Mouse (Mus musculus) kidney, postnatal 0 days (tissue): ENCODE measurements around the gene Mmp11. TPM values are rescaled to one million over a fixed set of nuclear protein-coding genes. Genes with fewer than 3 reads are reported as not detected.
"Not testable (repeated sequence)": the region's sequence is repeated elsewhere in the genome, so short reads cannot be mapped to it uniquely, and the experiment has no call there.

Experiments
- ATAC-seq: fragments of 200-750 bp; cut with Nextera tagmentation; replicated peaks from 2 replicates; pipeline ENCODE4 v1.8.0; 2017; ENCODE audit warnings: low read depth, moderate number of reproducible peaks, moderate TSS enrichment, moderate library complexity; ENCODE audit not compliant: low FRiP score
- DNase-seq: peaks from one replicate; pipeline ENCODE4 v3.0.0-alpha.2; 2016; ENCODE audit warnings: low spot score
- H3K27ac ChIP-seq: fragments of 300-500 bp; sonication (generic); 2 replicates; pipeline ENCODE4 v1.5.1; 2014; ENCODE audit warnings: mild to moderate bottlenecking
- H3K27me3 ChIP-seq: fragments of 300-500 bp; sonication (generic); 2 replicates; pipeline ENCODE4 v1.6.1; 2014; ENCODE audit warnings: low read length, mixed read lengths; ENCODE audit not compliant: insufficient read depth
- H3K36me3 ChIP-seq: fragments of 300-500 bp; sonication (generic); 2 replicates; pipeline ENCODE4 v1.6.1; 2014; ENCODE audit warnings: low read length, mixed read lengths; ENCODE audit not compliant: insufficient read depth
- H3K4me1 ChIP-seq: fragments of 300-500 bp; sonication (generic); replicated peaks from 2 replicates; pipeline ENCODE4 v1.6.1; 2014; ENCODE audit warnings: antibody characterized with exemption, low read length, mixed read lengths; ENCODE audit not compliant: insufficient read depth
- H3K4me2 ChIP-seq: fragments of 300-500 bp; sonication (generic); 2 replicates; pipeline ENCODE4 v1.6.1; 2014; ENCODE audit warnings: mild to moderate bottlenecking, low read length, moderate library complexity, mixed read lengths
- H3K4me3 ChIP-seq: fragments of 300-500 bp; sonication (generic); replicated peaks from 2 replicates; pipeline ENCODE4 v1.5.1; 2014; ENCODE audit warnings: low read depth, low read length
- H3K9ac ChIP-seq: fragments of 300-500 bp; sonication (generic); 2 replicates; pipeline ENCODE4 v1.6.1; 2014; ENCODE audit warnings: low read depth, low read length
- H3K9me3 ChIP-seq: fragments of 300-500 bp; sonication (generic); replicated peaks from 2 replicates; pipeline ENCODE4 v1.6.1; 2016; ENCODE audit warnings: low read length, inconsistent platforms, mixed read lengths
- CTCF ChIP-seq: IDR thresholded peaks from 2 replicates; pipeline ENCODE4 v1.5.1; 2016; ENCODE audit warnings: antibody characterized with exemption, low read depth, mild to moderate bottlenecking, moderate library complexity
- WGBS: fragments of 180-500 bp; shearing (Covaris S2); extraction: QIAGEN DNeasy Blood & Tissue Kit; methylation state at CpG from one replicate; pipeline ENCODE4 v1.1.7; 2014; 5-methylcytosine and 5-hydroxymethylcytosine counted together
- polyA plus RNA-seq: library from polyadenylated mRNA; unstranded; fragments of >200 nt; fragmentation: Nextera tagmentation; extraction: Ambion mirVana; gene quantifications from 2 replicates; pipeline ENCODE4 v1.2.1, GENCODE M21; 2015

The Mmp11 gene
- polyA plus RNA-seq, 1 experiment from 2014 or later, result 39.4 TPM

DNA sequence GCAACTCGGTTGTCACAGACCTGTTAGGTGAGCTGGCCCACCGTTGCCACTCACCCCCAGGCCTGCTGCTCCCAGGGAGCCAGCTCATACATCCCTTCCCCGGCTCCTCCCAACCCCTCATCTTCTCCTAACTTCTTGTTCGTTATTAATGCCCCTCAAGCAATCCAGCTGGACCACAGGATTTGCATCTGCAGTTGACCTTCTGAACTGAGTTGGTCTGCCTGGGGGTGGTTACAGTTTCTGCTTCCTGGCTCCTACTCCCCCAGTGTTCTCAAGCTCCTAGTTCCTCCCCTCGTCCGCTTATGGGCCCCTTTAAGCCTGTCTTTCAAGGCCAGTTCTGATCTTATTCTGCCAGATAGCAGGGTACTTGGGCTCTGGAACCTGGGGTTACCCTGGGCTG, 41.7 kb downstream of the Mmp11 start:
- ATAC-seq (no peak), DNase-seq (no peak)
- no peak overlapping the region for H3K9ac ChIP-seq
- no peaks in the 10 kb centered on the region for H3K27me3 ChIP-seq
- H3K27ac ChIP-seq, result no peak overlapping the region
- peaks cover 8% of the 10 kb centered on the region for H3K4me1 ChIP-seq
- H3K36me3 ChIP-seq, result peaks cover 24% of the 10 kb centered on the region
- H3K4me2 ChIP-seq, result no peak overlapping the region
- no peak for TF ChIP-seq CTCF
- no peaks in the 10 kb centered on the region for H3K9me3 ChIP-seq
- no peak overlapping the region for H3K4me3 ChIP-seq
- WGBS, result 56% methylated on average over 6 of the region's 6 CpGs

GRCm38 (mm10) chr10:75893089-75893750, 43.1 kb downstream of the Mmp11 start, which contains the start of gene Derl3:
Derl3 (plus strand) TSS chr10:75893413.
- ATAC-seq (peak; percentile 99), DNase-seq (peak; percentile 99)
- H3K4me2 ChIP-seq, result peak within 1 kb of the TSS; percentile 85
- H3K4me3 ChIP-seq, result peak within 1 kb of the TSS; percentile 34
- peaks cover 22% of the 10 kb centered on the region for H3K36me3 ChIP-seq
- peaks cover 13% of the 10 kb centered on the region for H3K4me1 ChIP-seq
- H3K9ac ChIP-seq, result peak within 1 kb of the TSS; percentile 46; the same call in 1 of the 2 replicates
- WGBS, result 2% methylated on average over 51 of the region's 51 CpGs
- H3K27me3 ChIP-seq, result no peaks in the 10 kb centered on the region
- H3K27ac ChIP-seq, result peak within 1 kb of the TSS; percentile 25; the same call in 1 of the 2 replicates
- TF ChIP-seq CTCF, result no peak
- no peaks in the 10 kb centered on the region for H3K9me3 ChIP-seq

DNA sequence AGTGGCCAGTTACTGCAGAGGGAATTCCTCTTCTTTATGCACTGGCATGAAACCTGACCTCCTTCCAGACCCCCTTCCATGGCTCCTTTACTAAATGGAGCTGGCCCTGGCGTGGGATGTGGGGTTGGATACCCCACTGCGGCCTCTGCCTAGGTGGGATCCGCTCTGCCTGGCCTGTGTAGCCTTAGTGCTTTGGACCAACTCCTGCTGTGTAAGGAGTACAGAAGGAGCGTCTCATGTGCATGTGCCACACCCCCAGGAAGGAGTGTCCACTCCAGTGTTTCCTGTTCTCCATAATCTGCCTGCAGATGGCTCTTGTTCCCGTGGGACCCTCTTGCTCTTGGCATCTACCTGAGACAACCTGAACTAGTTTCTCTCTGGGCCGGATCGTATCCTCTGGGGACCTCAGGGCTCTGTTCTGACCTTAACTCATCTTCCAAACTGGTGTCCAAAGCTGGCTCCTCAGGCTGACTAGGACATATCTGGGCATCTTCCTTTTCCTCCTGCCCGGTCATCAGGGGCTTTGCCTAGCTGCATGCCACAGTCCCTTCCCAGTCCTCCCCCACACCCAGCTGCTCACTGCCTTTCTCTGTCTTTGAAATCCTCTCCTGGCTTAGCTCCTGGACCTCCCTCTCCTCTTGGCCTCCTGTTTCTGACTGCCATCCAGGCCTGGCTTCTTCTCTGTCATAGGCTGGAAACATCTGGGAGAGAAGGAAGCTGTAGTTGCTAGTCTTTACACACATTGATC, 46.7 kb downstream of the Mmp11 start:
- no peaks in the 10 kb centered on the region for H3K9me3 ChIP-seq
- H3K27me3 ChIP-seq, result no peaks in the 10 kb centered on the region
- no peak overlapping the region for H3K4me2 ChIP-seq
- peaks cover 13% of the 10 kb centered on the region for H3K4me1 ChIP-seq
- no peak overlapping the region for H3K4me3 ChIP-seq
- WGBS, result 23% methylated on average over 8 of the region's 8 CpGs
- no peak overlapping the region for H3K27ac ChIP-seq
- H3K9ac ChIP-seq, result 0 out of 2 replicates have a peak overlapping the region, but pooled peaks have one; percentile 8
- ATAC-seq (no peak), DNase-seq (peak; percentile 49)
- TF ChIP-seq CTCF, result no peak
- no peaks in the 10 kb centered on the region for H3K36me3 ChIP-seq

DNA sequence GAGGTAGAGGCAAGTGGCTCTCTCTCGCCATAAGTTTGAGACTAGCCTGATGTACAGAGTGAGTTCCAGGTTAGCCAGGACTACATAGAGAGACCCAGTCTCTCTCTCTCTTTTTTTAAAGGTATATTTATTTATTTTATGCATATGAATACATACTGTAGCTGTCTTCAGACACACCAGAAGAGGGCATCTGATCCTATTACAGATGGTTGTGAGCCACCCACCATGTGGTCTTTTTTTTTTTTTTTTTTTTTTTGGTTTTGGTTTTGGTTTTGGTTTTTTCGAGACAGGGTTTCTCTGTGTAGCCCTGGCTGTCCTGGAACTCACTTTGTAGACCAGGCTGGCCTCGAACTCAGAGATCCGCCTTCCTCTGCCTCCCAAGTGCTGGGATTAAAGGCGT, 48.8 kb downstream of the Mmp11 start:
- H3K9me3 ChIP-seq, H3K27ac ChIP-seq, H3K4me2 ChIP-seq, H3K27me3 ChIP-seq, ATAC-seq, DNase-seq, H3K4me1 ChIP-seq, H3K36me3 ChIP-seq, H3K4me3 ChIP-seq, H3K9ac ChIP-seq: not testable (repeated sequence)
- WGBS, result 86% methylated on average over 5 of the region's 5 CpGs

DNA sequence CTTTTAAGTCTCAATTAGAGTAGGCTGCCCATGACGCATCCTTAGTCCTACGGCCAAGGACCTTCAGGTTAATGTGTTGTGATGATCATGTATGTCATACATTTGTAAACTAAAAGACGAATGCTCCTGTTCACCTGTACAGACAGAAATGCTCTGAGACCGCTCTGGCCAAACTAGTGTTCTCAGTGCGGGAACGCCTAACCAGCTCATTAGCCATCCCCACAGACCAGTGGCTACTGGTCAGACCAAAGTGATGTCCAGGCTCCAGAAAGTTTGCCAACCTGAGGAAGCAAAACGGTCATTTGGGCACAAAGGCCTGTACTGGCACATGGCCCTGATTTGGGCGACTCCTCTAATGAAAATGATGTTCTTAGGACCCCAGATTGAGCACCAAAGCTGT, 51.6 kb downstream of the Mmp11 start:
- DNase-seq, result no peak
- Histone ChIP-seq H3K36me3 (no peaks in the 10 kb centered on the region), H3K9me3 (no peaks in the 10 kb centered on the region), H3K4me1 (peaks cover 10% of the 10 kb centered on the region; the same call in 1 of the 2 replicates), H3K4me3 (no peak overlapping the region), H3K9ac (no peak overlapping the region), H3K4me2 (no peak overlapping the region), H3K27ac (no peak overlapping the region), H3K27me3 (no peaks in the 10 kb centered on the region)
- no peak for TF ChIP-seq CTCF
- 95% methylated on average over 8 of the region's 8 CpGs for WGBS
- no peak for ATAC-seq

DNA sequence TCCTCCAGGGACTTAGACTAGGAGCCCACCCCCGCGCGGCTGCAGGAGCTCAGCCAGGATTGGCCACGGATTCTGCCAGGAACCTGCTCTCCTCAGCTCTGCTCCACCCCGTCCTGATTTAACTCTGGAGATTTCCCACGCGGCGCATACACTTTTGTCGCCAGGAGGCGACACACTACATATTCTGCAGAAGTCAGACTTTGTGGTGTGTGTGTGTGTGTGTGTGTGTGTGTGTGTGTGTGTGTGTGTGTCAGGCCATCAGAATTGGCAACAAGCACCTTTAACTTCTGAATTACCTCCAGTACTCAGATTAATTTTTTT, 53.1 kb downstream of the Mmp11 start:
- peak; percentile 77 for TF ChIP-seq CTCF
- H3K9ac ChIP-seq, result no peak overlapping the region
- peak; percentile 73; the same call in 1 of the 2 replicates for ATAC-seq
- no peak overlapping the region for H3K4me3 ChIP-seq
- no peaks in the 10 kb centered on the region for H3K27me3 ChIP-seq
- peak overlapping the region; percentile 2; the same call in 1 of the 2 replicates for H3K4me2 ChIP-seq
- H3K27ac ChIP-seq, result peak overlapping the region; percentile 19
- H3K4me1 ChIP-seq, result 0 out of 2 replicates have a peak, but pooled peaks cover 4% of the 10 kb centered on the region
- no peaks in the 10 kb centered on the region for H3K36me3 ChIP-seq
- no peaks in the 10 kb centered on the region for H3K9me3 ChIP-seq
- DNase-seq, result peak; percentile 89
- under 1% methylated on average over 10 of the region's 10 CpGs for WGBS
